Comparison of ENCODE assay signal across 14 mouse cellular contexts in the genomic region with DNA sequence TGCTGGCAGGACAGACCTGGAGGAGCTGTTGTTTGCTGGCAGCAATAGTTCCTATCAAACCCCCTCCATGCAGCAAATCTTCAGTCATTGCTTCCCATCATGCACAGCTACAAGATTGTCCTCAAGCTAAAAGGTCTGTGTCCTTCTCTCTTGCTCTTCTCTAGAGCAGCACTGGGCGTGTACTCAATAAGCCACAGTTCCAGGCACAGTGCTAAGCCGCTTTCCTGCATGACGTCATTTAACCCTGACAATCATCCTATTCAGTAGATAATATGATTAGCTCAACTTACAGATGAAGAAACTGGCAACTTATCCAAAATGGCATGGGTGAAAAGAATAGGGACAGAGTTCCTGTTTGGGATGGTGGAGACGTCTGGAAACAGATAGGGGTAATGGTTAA.
DNase-seq lines count a peak whose midpoint lies in the region; ATAC-seq and TF ChIP-seq lines count a peak whose summit lies in the region.
"Had no signal": no experiment of that assay in that cellular context is flagged by ENCODE, and none has a peak within 500 bp of the region (broad histone marks: within the 10 kb centered on the region; RNA-seq: fewer than 3 reads in every experiment).

No protein-coding gene starts in this region.

- no peak for TF ChIP-seq CTCF in cortical plate, adult 2 months (IDR thresholded peaks at IDR 0.05; ENCODE audit: extremely low read depth, insufficient read depth, low read length)

- WGBS in hindbrain, embryonic 13.5 days: 63% methylated on average over 4 of the region's 4 CpGs
- 69% methylated on average over 4 of the region's 4 CpGs for WGBS in hindbrain, embryonic 11.5 days
- whole genome bisulfite sequencing in midbrain, embryonic 14.5 days: 21% methylated on average over 4 of the region's 4 CpGs

- H3K9ac ChIP-seq in hindbrain, embryonic 13.5 days: peak overlapping the region; percentile 77
- H3K9ac ChIP-seq in hindbrain, embryonic 11.5 days (ENCODE audit: low read depth, low read length): no peak overlapping the region
- H3K9ac ChIP-seq in midbrain, embryonic 14.5 days (replicated peaks; ENCODE audit: low read length): peak overlapping the region; percentile 59; the same call in 1 of the 2 replicates
- H3K9ac ChIP-seq: liver, postnatal 0 days had no signal

- no peaks in the 10 kb centered on the region for H3K36me3 ChIP-seq in hindbrain, embryonic 13.5 days
- no peaks in the 10 kb centered on the region for H3K36me3 ChIP-seq in hindbrain, embryonic 11.5 days (ENCODE audit: control insufficient read depth, insufficient read depth, low read length)
- H3K36me3 ChIP-seq in midbrain, embryonic 14.5 days (ENCODE audit: control insufficient read depth, insufficient read depth, low read length): no peaks in the 10 kb centered on the region

- H3K4me3 ChIP-seq in hindbrain, embryonic 13.5 days: peak overlapping the region; percentile 42
- H3K4me3 ChIP-seq in hindbrain, embryonic 11.5 days (ENCODE audit: low read depth, low read length): no peak overlapping the region
- peak overlapping the region; percentile 87 for H3K4me3 ChIP-seq in cortical plate, adult 2 months (ENCODE audit: insufficient read depth, low read length)
- peak overlapping the region; percentile 30 for H3K4me3 ChIP-seq in midbrain, embryonic 14.5 days (replicated peaks; ENCODE audit: low read depth, low read length)

- H3K9me3 ChIP-seq in hindbrain, embryonic 13.5 days: no peaks in the 10 kb centered on the region
- H3K9me3 ChIP-seq in hindbrain, embryonic 11.5 days (ENCODE audit: control insufficient read depth, low read length): no peaks in the 10 kb centered on the region
- H3K9me3 ChIP-seq in midbrain, embryonic 14.5 days (ENCODE audit: control insufficient read depth, low read length): no peaks in the 10 kb centered on the region

- no peaks in the 10 kb centered on the region for H3K27me3 ChIP-seq in hindbrain, embryonic 13.5 days
- no peaks in the 10 kb centered on the region for H3K27me3 ChIP-seq in hindbrain, embryonic 11.5 days (ENCODE audit: control insufficient read depth, insufficient read depth, low read length)
- H3K27me3 ChIP-seq in midbrain, embryonic 14.5 days (ENCODE audit: control insufficient read depth, insufficient read depth, low read length): no peaks in the 10 kb centered on the region

- H3K4me2 ChIP-seq in hindbrain, embryonic 13.5 days: peak overlapping the region; percentile 62
- no peak overlapping the region for H3K4me2 ChIP-seq in hindbrain, embryonic 11.5 days (replicated peaks; ENCODE audit: low read depth, low read length)
- H3K4me2 ChIP-seq in midbrain, embryonic 14.5 days (ENCODE audit: low read length): peak overlapping the region; percentile 53

- DNase-seq in hindbrain, embryonic 11.5 days (ENCODE audit: low spot score): no peak
- peak; percentile 43 for DNase-seq in midbrain, embryonic 14.5 days
- peak; percentile 46 for DNase-seq in retina, embryonic 14.5 days (ENCODE audit: low spot score)
- no peak for DNase-seq in lung, postnatal 4 days
- no peak for DNase-seq in left cerebral cortex, adult 18-20 months (ENCODE audit: low spot score in 2 of 2)
- DNase-seq: heart, adult 11 months; kidney, postnatal 25 days; liver, postnatal 0 days; right cerebral cortex, adult 18-20 months; spleen, adult 18-20 months had no signal

- H3K27ac ChIP-seq in hindbrain, embryonic 13.5 days: peak overlapping the region; percentile 95
- no peak overlapping the region for H3K27ac ChIP-seq in hindbrain, embryonic 11.5 days (ENCODE audit: low read depth, low read length)
- peak overlapping the region; percentile 96 for H3K27ac ChIP-seq in cortical plate, adult 2 months (ENCODE audit: insufficient read depth, low read length)
- H3K27ac ChIP-seq in midbrain, embryonic 14.5 days (replicated peaks; ENCODE audit: low read depth, low read length): peak overlapping the region; percentile 49; the same call in 1 of the 2 replicates
- H3K27ac ChIP-seq: macrophage had no signal

- peak; percentile 39; the same call in 1 of the 2 replicates for TF ChIP-seq POLR2A in cortical plate, adult 2 months (IDR thresholded peaks at IDR 0.05; ENCODE audit: extremely low read depth, insufficient read depth, low read length)

- peaks cover 52% of the 10 kb centered on the region for H3K4me1 ChIP-seq in hindbrain, embryonic 13.5 days (replicated peaks)
- peaks cover 2% of the 10 kb centered on the region; the same call in 1 of the 2 replicates for H3K4me1 ChIP-seq in hindbrain, embryonic 11.5 days (replicated peaks; ENCODE audit: control insufficient read depth, insufficient read depth, low read length)
- peaks cover 5% of the 10 kb centered on the region for H3K4me1 ChIP-seq in cortical plate, adult 2 months (ENCODE audit: control insufficient read depth, insufficient read depth, low read length)
- peaks cover 22% of the 10 kb centered on the region for H3K4me1 ChIP-seq in midbrain, embryonic 14.5 days (ENCODE audit: control insufficient read depth, insufficient read depth, low read length)

- ATAC-seq in hindbrain, embryonic 13.5 days (ENCODE audit: low FRiP score): no peak
- ATAC-seq in hindbrain, embryonic 11.5 days (ENCODE audit: low FRiP score): no peak
- ATAC-seq in midbrain, embryonic 14.5 days (ENCODE audit: low FRiP score, low TSS enrichment): no peak
- ATAC-seq: CD4-positive, CD25-positive, alpha-beta regulatory T cell, adult 4 months; liver, postnatal 0 days had no signal

Comparison
In these comparisons a context has a peak if more than half of its experiments do, and no peak if none do; other contexts are left out.
1. DNase-seq: peak in midbrain, embryonic 14.5 days (single experiment) and retina, embryonic 14.5 days (single experiment); none in hindbrain, embryonic 11.5 days (single experiment), lung, postnatal 4 days (0 of 2) and left cerebral cortex, adult 18-20 months (0 of 2).